Mouse (Mus musculus) olfactory bulb, adult 2 months (tissue): Measurements from ENCODE around the gene Pate2.

Experiments
- CTCF ChIP-seq: fragments of 200-500 bp; IDR thresholded peaks from 2 replicates; pipeline ENCODE4 v1.5.1; 2012; ENCODE audit warnings: low read depth, mild to moderate bottlenecking, low read length, moderate library complexity; ENCODE audit not compliant: insufficient read depth
- POLR2A ChIP-seq: fragments of 200-500 bp; IDR thresholded peaks from 2 replicates; pipeline ENCODE4 v1.6.1; 2012; ENCODE audit warnings: mild to moderate bottlenecking, low read depth, low read length, moderate library complexity; ENCODE audit not compliant: insufficient read depth

- TF ChIP-seq CTCF (no peak), POLR2A (no peak)
Measured at GRCm38 (mm10) chr9:35561583-35561982, 8.5 kb upstream of the Pate2 start.
